Mouse (Mus musculus) 3134 (cell line): ENCODE data around the gene Ak5.

ENCODE experiments used
- DNase-seq: peaks from one replicate; pipeline ENCODE4 v3.0.0-alpha.2; 2011; ENCODE audit warnings: low spot score; ENCODE audit not compliant: insufficient read length; ENCODE audit errors: extremely low read depth

Gene Ak5

DNA sequence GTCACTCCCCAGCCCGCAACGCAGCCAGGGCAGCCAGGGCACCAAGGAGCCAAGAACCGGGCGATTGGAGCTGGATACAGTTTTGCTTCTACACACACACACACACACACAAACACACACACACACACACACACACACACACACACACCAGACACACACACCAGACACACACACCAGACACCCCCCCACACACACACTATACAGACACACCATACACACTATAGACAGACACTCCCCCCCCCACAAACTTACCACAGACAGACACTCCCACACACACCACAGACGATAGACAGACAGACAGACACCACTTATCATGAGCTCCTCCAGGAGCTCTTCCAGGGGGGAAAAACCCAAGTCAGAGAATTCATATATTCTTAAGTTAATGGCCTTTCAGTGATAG is at the start of gene Ak5:
Gene Ak5, minus strand, starts transcription at position 122 of the 400 bp plus-strand sequence.
- no peak for DNase-seq

DNA sequence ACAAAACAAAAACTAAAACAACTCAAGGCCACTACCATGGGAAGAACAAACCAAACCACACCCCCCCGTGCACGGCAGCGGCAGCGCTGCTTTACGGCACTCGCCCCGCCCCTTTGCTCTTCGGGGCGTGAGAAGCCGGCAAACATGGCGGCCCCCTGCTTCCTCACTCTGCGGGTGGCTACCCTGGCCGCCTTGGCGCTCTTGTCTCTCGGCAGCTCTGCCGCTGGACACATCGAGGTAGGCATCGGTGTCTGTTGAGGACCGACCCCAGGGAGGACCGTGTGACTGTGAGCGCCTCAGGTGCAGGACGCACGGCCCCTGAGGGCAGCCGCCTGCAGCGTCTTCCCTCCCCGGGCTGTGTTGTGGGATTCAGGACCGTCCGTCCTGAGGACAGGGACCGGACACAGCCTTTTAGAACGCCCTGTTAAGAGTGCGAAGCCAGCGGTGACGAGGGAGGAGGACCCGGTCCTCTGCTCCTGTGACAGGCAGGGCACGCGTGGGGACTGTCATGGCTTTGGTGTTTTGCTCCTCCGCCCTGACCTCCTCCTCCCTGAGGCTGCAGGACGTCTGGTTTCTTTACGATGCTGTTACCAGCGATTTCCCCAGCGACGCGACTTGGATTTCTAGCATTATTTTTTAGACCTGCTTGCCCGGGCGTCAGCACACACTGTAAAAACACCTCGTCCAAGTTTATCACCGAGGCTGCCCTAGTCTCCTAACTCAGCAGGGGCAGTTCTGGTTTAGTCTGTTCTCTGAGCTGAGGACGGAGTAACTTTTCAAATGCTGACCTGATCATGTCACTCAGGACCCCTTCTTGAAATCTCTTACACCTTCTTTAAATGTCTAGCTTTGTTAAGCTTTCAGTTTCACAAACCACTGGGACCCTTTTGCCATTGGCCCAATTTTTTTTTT is 46.1 kb upstream of the Ak5 start, which contains the start of gene Pigk:
Gene Pigk, plus strand, starts transcription at position 110 of the 912 bp plus-strand sequence.
- DNase-seq, result peak; percentile 95

DNA sequence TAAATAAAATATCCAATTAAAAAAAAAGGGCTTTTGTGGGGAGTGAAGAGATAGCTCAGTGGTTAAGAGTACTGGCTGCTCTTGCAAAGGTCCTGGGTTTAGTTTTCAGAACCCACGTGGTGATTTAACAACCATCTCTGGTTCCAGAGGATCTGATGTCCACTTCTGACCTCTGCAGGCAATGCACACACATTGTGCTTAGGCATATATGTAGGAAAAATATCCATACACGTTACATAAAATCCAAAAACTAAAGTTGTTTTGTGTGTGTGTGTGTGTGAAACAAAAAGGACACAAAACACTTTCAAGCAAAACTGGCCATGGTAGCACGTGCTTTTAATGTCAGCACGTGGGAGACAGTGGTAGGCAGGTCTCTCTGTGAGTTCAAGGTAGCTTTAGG is 44.8 kb upstream of the Ak5 start:
- DNase-seq, result peak; percentile 39

DNA sequence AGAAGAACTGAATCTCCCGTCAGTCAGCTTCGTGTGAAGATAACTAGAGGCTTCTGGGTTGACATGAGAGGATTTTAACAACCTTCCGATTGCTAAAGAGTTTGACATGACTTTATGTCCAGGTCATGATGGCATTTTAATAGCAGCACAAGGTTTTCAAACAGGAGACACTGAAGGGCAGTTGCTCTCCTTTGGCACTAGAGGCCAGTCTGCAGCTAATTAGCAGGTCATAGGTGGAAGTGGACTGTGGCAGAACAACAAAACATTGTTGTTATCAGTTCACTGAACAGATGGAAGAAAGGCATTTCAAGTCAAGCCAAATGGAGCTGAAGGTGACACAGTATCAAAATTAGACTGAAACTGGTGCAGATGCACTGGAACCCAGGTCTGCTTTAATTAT is 41.8 kb upstream of the Ak5 start:
- no peak for DNase-seq

DNA sequence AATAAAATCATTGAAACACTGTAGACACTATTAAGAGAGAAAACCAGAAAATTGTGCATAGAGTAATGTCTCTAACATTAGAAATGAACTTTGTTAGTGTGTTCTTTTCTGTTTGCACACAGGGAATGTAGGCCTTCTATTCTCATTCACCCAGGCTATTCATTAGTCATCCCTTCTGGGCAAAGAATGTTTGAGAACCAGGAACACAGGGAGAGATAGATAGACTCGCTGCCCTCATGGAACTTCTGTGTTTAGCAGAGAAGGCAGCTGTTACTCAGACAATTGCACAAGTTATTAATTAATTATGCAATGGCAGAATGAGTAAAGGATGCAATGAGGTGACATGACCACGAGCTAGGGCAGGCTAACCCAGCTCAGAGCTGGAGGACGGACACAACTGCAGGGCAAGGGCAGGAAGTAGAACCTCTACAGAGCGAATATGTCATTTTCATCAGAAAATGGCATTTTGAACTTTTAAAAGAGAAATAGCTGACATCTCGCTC is 39.2 kb upstream of the Ak5 start:
- DNase-seq, result no peak

DNA sequence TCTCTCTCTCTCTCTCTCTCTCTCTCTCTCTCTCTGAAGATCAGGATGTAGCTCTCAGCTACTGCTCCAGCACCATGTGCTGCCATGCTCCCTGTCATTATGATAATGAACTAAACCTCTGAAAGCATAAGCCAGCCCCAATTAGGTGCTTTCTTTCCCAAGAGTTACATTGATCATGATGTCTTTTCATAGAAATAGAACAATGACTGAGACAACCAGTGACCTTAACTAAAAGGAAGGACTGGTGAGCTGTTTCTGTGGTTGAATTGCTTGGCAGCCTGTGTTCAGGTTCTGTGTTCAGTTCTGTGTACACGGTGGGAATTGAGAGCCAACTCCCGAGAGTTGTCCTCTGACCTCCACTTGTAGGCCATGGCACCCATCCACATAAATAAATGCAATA is 38.7 kb upstream of the Ak5 start:
- no peak for DNase-seq

DNA sequence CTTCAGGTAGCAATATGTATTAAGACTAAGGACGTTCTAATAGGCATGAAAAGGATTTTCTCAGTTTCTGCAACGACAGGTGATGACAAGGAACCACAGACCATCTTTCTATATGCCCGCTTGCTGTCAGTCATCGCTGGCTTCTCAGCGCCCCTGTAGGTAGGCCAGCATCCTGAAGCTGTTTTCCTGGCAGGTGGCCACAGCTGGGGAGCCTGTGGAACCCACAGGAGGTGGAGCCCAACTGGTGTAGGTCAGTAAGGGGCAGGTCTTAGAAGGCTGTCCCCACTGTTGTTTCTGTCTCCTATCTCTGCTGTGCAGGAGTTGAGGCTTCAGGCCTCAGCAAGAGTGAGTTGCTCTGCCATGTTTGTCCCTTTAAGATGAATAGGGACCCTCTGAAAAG is 37.7 kb upstream of the Ak5 start:
- no peak for DNase-seq

DNA sequence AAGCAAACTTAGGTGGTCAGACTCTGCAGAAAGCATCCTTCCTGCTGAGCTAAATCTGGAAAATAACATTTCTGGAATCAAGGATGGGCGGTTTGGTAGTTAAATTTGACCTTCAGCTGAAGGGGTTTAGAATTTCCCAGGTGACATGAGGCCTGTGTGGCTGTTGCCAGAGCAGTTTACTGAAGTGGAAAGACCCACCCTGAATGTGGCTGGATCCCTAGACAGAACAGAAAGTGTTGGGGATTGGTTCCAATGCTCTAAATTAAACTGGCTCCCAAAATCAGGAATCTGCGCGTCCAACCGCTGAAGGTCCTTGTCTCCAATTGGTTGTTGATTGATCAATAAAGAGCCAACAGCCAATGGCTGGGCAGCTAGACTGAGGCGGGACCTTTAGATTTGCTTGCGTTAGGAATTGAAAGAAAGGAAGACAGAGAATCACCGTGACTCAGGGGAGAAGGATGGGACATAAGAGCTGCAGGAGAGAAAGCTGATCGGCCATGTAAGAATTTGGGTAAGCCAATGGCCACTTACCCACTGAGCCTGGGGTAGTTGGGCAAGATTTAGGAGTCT is 34.2 kb upstream of the Ak5 start:
- DNase-seq, result no peak

DNA sequence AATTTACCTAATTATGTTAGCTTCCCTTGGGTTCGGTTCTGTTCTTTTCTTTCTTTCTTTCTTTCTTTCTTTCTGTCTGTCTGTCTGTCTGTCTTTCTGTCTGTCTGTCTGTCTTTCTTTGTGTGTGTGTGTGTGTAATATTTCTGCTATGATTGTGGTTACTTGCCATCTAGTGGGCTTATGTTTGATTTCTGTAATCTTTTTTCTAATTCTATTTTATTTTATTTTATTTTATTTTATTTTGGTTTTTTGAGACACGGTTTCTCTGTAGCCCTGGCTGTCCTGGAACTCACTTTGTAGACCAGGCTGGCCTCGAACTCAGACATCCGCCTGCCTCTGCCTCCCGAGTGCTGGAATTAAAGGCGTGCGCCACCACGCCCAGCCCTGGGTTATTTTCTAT is 33.4 kb upstream of the Ak5 start:
- peak; percentile 29 for DNase-seq

DNA sequence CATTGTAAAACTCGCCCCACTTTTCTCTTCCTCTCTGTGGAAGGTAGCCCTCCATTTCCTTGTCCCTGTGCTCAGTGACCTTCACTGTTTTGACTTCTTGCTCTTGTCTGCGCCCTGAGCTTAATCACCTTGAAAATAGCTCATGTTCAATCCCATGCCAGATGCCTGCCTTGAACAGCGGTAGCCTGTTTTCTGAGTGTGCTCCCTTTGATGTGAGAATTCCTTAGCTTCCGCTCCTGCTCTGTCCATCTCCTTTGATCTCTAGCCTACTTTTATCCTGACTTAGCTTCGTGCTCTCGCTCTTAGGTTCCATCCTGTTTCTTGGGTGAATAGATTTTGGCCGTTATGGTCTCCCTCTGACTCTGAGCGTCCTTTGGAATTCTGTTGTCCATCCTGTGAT is 31.1 kb upstream of the Ak5 start:
- DNase-seq, result no peak

DNA sequence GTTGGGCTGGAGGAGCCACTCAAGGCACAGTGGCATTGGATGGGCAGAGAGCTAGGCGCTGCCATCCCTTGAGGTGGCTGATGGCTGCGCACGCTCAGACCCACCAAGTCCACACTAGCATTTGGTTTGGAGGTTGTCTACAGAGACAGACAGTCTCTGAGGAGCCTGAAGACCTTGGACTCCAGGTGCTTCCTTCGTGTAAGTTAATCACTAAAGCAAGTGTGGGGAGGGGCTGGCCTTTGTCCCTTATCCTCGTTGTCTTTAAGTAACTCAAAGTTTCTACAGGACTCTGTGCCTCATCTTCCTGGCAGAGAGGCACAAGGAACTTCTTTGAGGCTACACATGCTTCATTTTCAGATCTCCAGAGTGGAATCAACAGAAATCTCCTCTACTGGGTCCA is 29.9 kb upstream of the Ak5 start:
- no peak for DNase-seq

DNA sequence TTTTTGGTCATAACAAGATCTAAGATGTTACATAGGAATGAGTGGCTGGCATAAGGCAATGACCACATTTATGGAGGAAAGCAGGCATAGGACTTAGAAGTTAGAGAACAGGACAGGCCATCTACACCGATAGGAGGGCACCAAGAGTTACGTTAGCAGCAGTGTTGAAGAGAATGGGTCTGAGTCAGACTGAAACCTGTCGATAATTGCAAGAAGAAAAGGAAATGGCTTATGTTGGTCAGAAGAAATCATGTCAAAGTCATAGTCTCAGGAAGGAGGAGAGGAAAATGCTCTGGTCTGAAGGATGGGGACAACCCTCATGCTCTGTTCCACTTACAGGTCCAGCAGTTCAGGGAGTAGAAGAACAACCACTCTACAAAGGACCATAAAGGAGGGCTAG is 26.8 kb upstream of the Ak5 start:
- no peak for DNase-seq

DNA sequence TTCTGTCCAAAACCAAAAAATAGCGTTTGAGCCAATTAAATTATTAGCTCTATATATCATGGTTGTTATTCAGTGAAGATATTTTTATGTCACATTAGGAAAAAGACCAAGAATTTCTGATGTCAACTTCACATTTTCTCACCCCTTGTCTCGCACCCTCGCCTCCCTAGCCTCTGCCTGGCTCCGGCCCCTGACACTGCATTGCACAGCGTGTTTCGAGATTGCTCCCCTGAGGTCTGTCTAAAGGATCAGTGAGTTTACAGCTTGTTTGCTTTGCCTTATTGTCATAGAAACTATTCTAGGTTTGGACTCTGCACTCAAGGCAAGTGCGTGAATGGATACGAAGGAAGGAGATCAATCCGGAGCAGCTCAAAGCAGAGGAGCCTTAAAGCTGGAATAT is 20.9 kb upstream of the Ak5 start:
- no peak for DNase-seq

DNA sequence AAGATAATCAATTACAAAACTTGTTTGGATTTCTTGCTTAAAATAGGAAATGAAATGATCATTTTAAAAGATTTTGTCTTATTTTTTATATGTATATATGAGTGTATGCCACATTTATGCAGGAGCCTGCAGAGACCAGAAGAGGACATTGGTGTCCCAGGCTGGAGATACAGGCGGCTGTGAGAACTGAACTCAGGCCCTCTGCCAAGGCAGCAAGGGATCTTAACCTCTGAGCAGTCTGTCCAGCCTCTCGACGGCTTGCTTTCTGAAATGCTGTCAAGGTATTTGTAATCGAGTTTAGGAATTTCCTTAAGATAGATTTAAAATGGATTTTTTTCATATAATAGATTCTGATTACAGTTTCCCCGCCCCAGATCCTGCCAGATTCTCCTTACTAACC is 20.4 kb upstream of the Ak5 start:
- DNase-seq, result no peak

DNA sequence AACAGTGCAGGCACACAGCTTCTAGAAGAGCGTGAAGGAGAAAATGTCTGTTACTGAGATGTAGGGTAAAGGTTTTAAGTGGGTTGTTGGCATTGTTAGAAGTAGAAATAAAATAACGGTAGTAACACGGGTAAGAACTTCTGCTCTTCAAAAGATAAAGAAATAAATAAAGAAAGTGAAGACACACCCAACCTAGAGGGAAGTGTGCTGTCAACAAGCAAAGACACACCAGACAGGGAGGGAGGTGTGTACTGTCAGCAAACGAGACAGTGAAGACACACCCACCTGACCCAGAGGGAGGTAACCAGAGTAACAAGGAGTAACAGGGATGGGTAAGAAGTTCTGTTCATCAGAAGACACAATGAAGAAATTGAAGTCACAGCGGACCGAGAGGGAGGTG is 6.5 kb upstream of the Ak5 start:
- DNase-seq, result no peak

DNA sequence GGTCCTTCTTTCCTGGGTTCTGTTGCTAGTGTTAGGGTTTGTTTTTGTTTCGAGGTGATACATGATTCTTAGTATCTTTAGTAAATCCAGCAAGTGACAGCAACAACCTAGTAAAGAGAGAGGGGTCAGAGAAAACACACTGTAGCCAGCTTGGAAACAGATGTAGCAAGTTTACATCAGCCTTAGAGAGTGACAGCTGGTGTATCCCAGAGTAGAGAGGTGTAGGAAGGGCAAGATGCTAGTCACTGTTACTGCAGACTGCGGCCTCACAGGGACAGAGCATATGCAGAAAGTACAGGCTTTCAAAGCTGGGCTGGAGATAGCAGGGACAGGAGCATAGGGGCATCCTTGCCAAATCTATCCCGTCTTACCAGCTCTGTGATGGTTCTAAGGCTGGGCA is 1.6 kb upstream of the Ak5 start:
- no peak for DNase-seq

DNA sequence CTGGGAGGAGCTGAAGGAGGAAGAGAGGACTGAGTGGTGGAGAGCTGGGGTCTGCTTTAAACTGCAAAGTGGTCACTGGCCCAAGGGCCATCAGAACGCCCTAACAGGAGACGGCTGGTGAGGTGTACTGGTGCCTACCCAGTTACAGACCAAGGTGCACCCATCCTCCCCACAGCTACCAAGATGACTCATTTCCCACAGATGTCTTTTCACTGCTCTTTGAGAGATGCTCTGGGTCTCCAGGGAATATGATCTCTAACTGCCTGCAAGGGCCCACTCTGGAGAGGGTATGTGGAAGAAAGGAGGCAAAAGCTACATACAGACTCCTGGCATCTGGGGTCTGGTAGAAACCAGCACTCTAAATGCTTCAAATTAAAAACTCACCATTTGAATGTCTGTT is 633 bp upstream of the Ak5 start:
- peak; percentile 45 for DNase-seq

DNA sequence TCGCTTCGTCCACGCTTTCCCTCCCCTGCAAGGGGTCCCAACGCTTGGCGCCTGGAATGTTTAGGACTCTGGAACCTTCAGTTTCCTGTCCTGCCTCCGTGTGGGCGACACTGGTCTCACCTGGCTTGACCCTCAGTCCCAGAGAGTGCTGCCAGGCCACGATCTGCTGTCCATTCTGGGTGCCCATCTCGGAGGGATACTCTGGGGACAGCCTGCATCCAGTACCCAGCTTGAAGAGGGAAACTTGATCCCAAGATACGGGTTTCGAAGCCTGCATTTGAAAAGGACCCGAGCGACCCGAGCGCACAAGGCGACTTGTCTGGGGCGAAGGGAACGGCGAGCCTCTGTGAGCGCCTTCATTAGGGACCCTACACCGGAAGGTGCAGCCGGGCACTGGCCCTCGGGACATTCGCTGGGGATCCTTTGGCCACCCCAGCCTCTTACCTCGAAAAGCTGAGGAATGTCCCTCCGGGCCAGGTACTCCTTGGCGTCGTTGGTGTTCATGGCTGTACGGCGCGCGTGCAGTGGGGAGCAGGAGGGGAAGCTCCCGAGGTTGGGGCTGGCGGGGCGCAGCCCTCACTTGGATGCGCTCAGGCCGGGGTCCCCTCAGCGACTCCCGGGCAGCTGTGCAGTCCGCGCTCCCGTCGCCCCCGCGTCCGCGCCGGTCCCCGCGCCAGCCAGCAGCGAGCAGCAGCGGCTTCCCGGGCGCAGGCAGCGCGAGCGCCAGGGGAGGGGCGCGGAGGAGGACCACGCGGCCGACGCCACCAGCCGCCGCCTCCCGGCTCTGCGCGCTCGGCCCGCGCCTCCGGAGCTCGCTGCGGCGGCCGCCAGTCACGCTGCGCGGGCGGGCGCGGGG is 576 bp downstream of the Ak5 start:
- peak; percentile 47 for DNase-seq

DNA sequence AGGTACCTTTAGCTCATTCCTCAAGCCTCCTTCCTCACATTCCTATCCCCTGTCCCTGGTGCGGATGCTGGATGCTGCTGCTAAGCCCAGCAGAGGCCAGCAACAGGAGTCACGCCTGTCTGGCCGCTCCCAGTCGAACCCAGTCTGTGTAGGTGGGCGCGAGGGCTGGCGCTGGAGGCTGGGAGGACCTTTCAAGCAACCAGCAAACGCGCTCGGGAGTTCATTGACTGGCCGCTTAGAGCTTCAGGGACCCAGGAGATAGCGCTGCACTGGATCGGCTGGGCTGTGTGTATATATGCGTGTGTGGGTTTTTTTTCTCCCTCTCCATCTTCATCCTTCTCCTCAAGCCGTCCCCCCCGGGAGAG is 1.2 kb downstream of the Ak5 start:
- no peak for DNase-seq

DNA sequence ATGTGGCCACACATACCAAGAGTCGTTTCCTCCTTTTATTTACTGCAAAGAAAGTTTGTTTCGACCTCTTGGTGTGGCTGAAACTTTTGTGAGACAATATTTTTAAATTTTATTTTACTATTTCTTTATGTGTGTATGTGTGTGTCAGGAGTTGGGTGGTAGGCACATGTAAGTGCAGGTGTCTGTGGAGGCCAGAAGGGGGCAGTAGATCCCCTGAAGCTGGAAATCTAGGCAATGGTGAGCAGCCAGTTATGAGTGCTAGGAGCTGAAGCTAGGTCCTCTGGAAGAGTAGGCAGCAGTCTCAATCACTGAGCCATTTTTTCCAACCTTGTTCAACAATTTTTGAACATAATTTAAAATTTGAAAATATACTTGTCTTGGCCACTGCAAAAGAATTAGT is 9.6 kb downstream of the Ak5 start:
- DNase-seq, result no peak

DNA sequence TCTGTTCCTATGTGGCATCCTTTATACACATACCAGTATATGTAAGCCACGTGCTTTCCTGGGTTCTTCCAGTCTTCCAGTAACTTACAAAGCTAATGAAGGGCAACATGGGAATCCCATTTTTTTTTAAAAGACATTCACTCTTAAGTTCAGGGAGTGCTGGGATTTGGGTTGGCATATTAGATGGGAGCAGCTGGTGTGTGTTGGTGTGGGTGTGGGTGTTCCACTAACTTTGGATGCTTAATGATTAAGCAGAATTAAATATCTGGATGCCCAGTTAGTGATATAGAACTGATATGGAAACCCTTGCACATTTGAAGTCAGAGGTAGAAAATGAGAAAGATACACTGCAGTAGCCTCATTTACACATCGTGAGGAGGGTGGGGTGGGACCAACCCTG is 16.2 kb downstream of the Ak5 start:
- no peak for DNase-seq
